Mouse (Mus musculus) embryonic fibroblast, embryonic 13.5 days (primary cell): ENCODE results near the gene Mfsd4a. TPM values are rescaled to one million over a fixed set of nuclear protein-coding genes. Genes with fewer than 3 reads are reported as not detected.

ENCODE experiments used
- H3K27ac ChIP-seq: 2 replicates; pipeline ENCODE4 v1.5.1; 2012; ENCODE audit warnings: low read length, control low read depth, inconsistent platforms; ENCODE audit not compliant: insufficient read depth
- H3K4me1 ChIP-seq: 2 replicates; pipeline ENCODE4 v1.6.1; 2011; ENCODE audit warnings: low read length; ENCODE audit not compliant: control insufficient read depth, insufficient read depth
- H3K4me3 ChIP-seq: 2 replicates; pipeline ENCODE4 v1.5.1; 2011; ENCODE audit warnings: mild to moderate bottlenecking, control low read depth, low read length; ENCODE audit not compliant: insufficient read depth
- CTCF ChIP-seq: IDR thresholded peaks from 2 replicates; pipeline ENCODE4 v1.5.1; 2011; ENCODE audit warnings: mild to moderate bottlenecking, control low read depth, low read length, moderate library complexity, borderline replicate concordance; ENCODE audit not compliant: insufficient read depth
- POLR2A ChIP-seq: IDR thresholded peaks from 2 replicates; pipeline ENCODE4 v1.6.1; 2011; ENCODE audit warnings: low read depth, mild to moderate bottlenecking, control low read depth, low read length, moderate library complexity
- polyA plus RNA-seq: library from polyadenylated mRNA; stranded (reverse); fragments of >200 nt; gene quantifications from 2 replicates; pipeline ENCODE4 v1.2.4, GENCODE M21; 2011; ENCODE audit warnings: low read depth; ENCODE audit not compliant: missing spikeins, insufficient read length

Gene Mfsd4a
- polyA plus RNA-seq, 1 experiment, result 0.67 TPM

- no peaks in the 10 kb centered on the region for H3K4me1 ChIP-seq
- TF ChIP-seq POLR2A, result no peak
- no peak for TF ChIP-seq CTCF
- no peak overlapping the region for H3K4me3 ChIP-seq
- no peak overlapping the region for H3K27ac ChIP-seq
Observed at GRCm38 (mm10) chr1:132069436-132069835, 1.6 kb upstream of the Mfsd4a start.

- Histone ChIP-seq H3K4me3 (no peak overlapping the region), H3K4me1 (no peaks in the 10 kb centered on the region), H3K27ac (no peak overlapping the region)
- TF ChIP-seq CTCF, result no peak
- no peak for TF ChIP-seq POLR2A
Observed at GRCm38 (mm10) chr1:132065475-132066172, 2.2 kb downstream of the Mfsd4a start.

- no peak for TF ChIP-seq POLR2A
- TF ChIP-seq CTCF, result no peak
- Histone ChIP-seq H3K4me3 (no peak overlapping the region), H3K27ac (no peak overlapping the region), H3K4me1 (no peaks in the 10 kb centered on the region)
Observed at GRCm38 (mm10) chr1:132065001-132065400, 2.9 kb downstream of the Mfsd4a start.

GRCm38 (mm10) chr1:132063096-132063495 lies 4.8 kb downstream of the Mfsd4a start:
- Histone ChIP-seq H3K4me1 (no peaks in the 10 kb centered on the region), H3K27ac (no peak overlapping the region), H3K4me3 (no peak overlapping the region)
- TF ChIP-seq POLR2A (no peak), CTCF (no peak)

- TF ChIP-seq POLR2A, result no peak
- no peak for TF ChIP-seq CTCF
- H3K4me1 ChIP-seq, result no peaks in the 10 kb centered on the region
- H3K4me3 ChIP-seq, result no peak overlapping the region
- H3K27ac ChIP-seq, result no peak overlapping the region
Observed at GRCm38 (mm10) chr1:132061750-132062541, 5.9 kb downstream of the Mfsd4a start.

- no peak for TF ChIP-seq POLR2A
- no peak for TF ChIP-seq CTCF
- Histone ChIP-seq H3K27ac (no peak overlapping the region), H3K4me3 (no peak overlapping the region), H3K4me1 (no peaks in the 10 kb centered on the region)
Observed at GRCm38 (mm10) chr1:132060036-132060769, 7.7 kb downstream of the Mfsd4a start.

GRCm38 (mm10) chr1:132058558-132058957 lies 9.3 kb downstream of the Mfsd4a start:
- Histone ChIP-seq H3K27ac (no peak overlapping the region), H3K4me1 (no peaks in the 10 kb centered on the region), H3K4me3 (no peak overlapping the region)
- TF ChIP-seq POLR2A (no peak), CTCF (no peak)

GRCm38 (mm10) chr1:132055054-132055664 lies 12.7 kb downstream of the Mfsd4a start:
- no peak overlapping the region for H3K27ac ChIP-seq
- no peak overlapping the region for H3K4me3 ChIP-seq
- TF ChIP-seq POLR2A, result no peak
- no peak for TF ChIP-seq CTCF
- no peaks in the 10 kb centered on the region for H3K4me1 ChIP-seq

- no peak overlapping the region for H3K4me3 ChIP-seq
- H3K4me1 ChIP-seq, result no peaks in the 10 kb centered on the region
- TF ChIP-seq POLR2A, result no peak
- TF ChIP-seq CTCF, result no peak
- no peak overlapping the region for H3K27ac ChIP-seq
Observed at GRCm38 (mm10) chr1:132054387-132054786, 13.5 kb downstream of the Mfsd4a start.
